Mouse (Mus musculus): ENCODE data around the gene Cep83. TPM values are rescaled to one million over a fixed set of nuclear protein-coding genes. Genes with fewer than 3 reads are reported as not detected.

The Cep83 gene
- polyA plus RNA-seq, 2 experiments from 2014 or later, result 13.6 to 15.5 TPM

- no peak for ATAC-seq
Observed at GRCm38 (mm10) chr10:94827325-94827724, 138.9 kb downstream of the Cep83 start.

- ATAC-seq, result peak; percentile 90
Observed at GRCm38 (mm10) chr10:94827890-94828733, 139.7 kb downstream of the Cep83 start.

GRCm38 (mm10) chr10:94828734-94829230 is 140.3 kb downstream of the Cep83 start:
- ATAC-seq, result no peak

- peak; percentile 70 for ATAC-seq
Observed at GRCm38 (mm10) chr10:94829407-94829806, 141.0 kb downstream of the Cep83 start.

GRCm38 (mm10) chr10:94835874-94836273 is 147.4 kb downstream of the Cep83 start:
- ATAC-seq, result no peak
